Comparison of ENCODE assay signal across 1 mouse cellular context in the genomic region with DNA sequence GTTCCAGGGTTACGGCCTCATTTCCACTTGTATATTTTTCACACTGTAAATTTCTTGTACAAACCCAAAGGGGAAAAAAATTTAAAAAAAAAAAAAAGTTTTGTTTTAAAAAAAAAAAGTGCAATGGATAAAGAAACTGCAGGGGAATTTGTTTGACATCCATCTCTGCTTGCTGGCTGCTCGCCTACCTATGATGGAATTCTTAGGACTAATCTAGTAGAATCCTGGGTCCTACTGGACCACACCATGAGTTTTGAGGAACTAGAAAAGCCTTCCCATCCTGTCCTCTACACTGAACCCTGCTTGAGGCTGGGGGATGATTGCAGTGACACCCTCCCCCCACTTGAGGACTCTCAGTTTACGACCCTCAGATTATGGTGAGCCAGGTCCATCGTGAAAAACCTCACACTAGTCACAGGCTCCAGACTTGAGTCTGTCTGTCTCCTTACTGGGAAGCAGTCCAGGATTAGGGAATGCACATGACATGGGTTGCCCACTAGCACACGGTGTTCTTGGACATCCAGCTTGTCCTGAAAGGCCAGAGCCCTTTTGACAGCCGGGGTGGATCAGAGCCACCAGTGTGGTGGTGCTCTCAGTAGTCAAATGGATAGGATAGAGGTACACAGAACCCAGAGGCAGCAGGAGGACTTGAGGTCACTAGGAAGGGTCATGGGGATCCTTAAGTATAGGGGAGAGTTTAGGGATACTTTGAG.
TF ChIP-seq lines count a peak whose summit lies in the region.

No protein-coding gene starts in this region.

TF ChIP-seq in myocyte, 11 proteins besides CTCF, POLR2A, EP300 and RAD21:
- TF ChIP-seq POLR2AphosphoS2 (IDR thresholded peaks at IDR 0.05; ENCODE audit: insufficient read length, low read depth) (peak; percentile 69), CEBPB (IDR thresholded peaks at IDR 0.05; ENCODE audit: insufficient read depth, poor library complexity, severe bottlenecking) (no peak)
